Mouse (Mus musculus) neural tube, embryonic 12.5 days (tissue): ENCODE measurements around the gene Ppargc1a. TPM values are rescaled to one million over a fixed set of nuclear protein-coding genes. Genes with fewer than 3 reads are reported as not detected.

ENCODE experiments used
- ATAC-seq: fragments of 200-750 bp; cut with Nextera tagmentation; 2 replicates; pipeline ENCODE4 v1.8.0; 2017; ENCODE audit warnings: low read depth, mild to moderate bottlenecking, moderate TSS enrichment, moderate library complexity; ENCODE audit not compliant: low FRiP score
- H3K27ac ChIP-seq: fragments of 300-500 bp; sonication (generic); 2 replicates; pipeline ENCODE4 v1.5.1; 2016
- H3K27me3 ChIP-seq: fragments of 300-500 bp; sonication (generic); replicated peaks from 2 replicates; pipeline ENCODE4 v1.6.1; 2016; ENCODE audit warnings: mild to moderate bottlenecking
- H3K36me3 ChIP-seq: fragments of 300-500 bp; sonication (generic); 2 replicates; pipeline ENCODE4 v1.6.1; 2016; ENCODE audit warnings: mild to moderate bottlenecking
- H3K4me1 ChIP-seq: fragments of 300-500 bp; sonication (generic); 2 replicates; pipeline ENCODE4 v1.6.1; 2016
- H3K4me2 ChIP-seq: fragments of 300-500 bp; sonication (generic); replicated peaks from 2 replicates; pipeline ENCODE4 v1.6.1; 2016; ENCODE audit warnings: mild to moderate bottlenecking
- H3K4me3 ChIP-seq: fragments of 300-500 bp; sonication (generic); 2 replicates; pipeline ENCODE4 v1.5.1; 2016
- H3K9ac ChIP-seq: fragments of 300-500 bp; sonication (generic); 2 replicates; pipeline ENCODE4 v1.6.1; 2016; ENCODE audit warnings: mild to moderate bottlenecking
- H3K9me3 ChIP-seq: fragments of 300-500 bp; sonication (generic); 2 replicates; pipeline ENCODE4 v1.6.1; 2016; ENCODE audit warnings: mild to moderate bottlenecking
- WGBS: fragments of 180-500 bp; shearing (Covaris S2); methylation state at CpG from one replicate; pipeline ENCODE4 v1.1.7; 2016; 5-methylcytosine and 5-hydroxymethylcytosine counted together
- polyA plus RNA-seq: library from polyadenylated mRNA; unstranded; fragments of >200 nt; fragmentation: Nextera tagmentation; extraction: Ambion mirVana; gene quantifications from 2 replicates; pipeline ENCODE4 v1.2.1, GENCODE M21; 2016

Gene Ppargc1a
- polyA plus RNA-seq, 1 experiment from 2014 or later, result 4.2 TPM

GRCm38 (mm10) chr5:51433905-51434304 lies 133.6 kb downstream of the Ppargc1a start:
- H3K4me3 ChIP-seq, result no peak overlapping the region
- no peak overlapping the region for H3K27ac ChIP-seq
- ATAC-seq, result no peak
- no peaks in the 10 kb centered on the region for H3K9me3 ChIP-seq
- no peaks in the 10 kb centered on the region for H3K27me3 ChIP-seq
- no peaks in the 10 kb centered on the region for H3K4me1 ChIP-seq
- WGBS, result 90% methylated on average over 5 of the region's 5 CpGs
- H3K4me2 ChIP-seq, result no peak overlapping the region
- H3K9ac ChIP-seq, result no peak overlapping the region
- H3K36me3 ChIP-seq, result no peaks in the 10 kb centered on the region

- no peaks in the 10 kb centered on the region for H3K36me3 ChIP-seq
- H3K27me3 ChIP-seq, result no peaks in the 10 kb centered on the region
- no peaks in the 10 kb centered on the region for H3K9me3 ChIP-seq
- H3K4me3 ChIP-seq, result no peak overlapping the region
- H3K4me1 ChIP-seq, result no peaks in the 10 kb centered on the region
- H3K9ac ChIP-seq, result no peak overlapping the region
- WGBS, result 89% methylated on average over 2 of the region's 2 CpGs
- no peak overlapping the region for H3K4me2 ChIP-seq
- no peak for ATAC-seq
- no peak overlapping the region for H3K27ac ChIP-seq
Measured at GRCm38 (mm10) chr5:51432532-51432931, 135.0 kb downstream of the Ppargc1a start.

GRCm38 (mm10) chr5:51432031-51432430 lies 135.5 kb downstream of the Ppargc1a start:
- H3K4me3 ChIP-seq, result no peak overlapping the region
- no peak overlapping the region for H3K9ac ChIP-seq
- no peaks in the 10 kb centered on the region for H3K4me1 ChIP-seq
- ATAC-seq, result no peak
- H3K9me3 ChIP-seq, result no peaks in the 10 kb centered on the region
- H3K27me3 ChIP-seq, result no peaks in the 10 kb centered on the region
- no peak overlapping the region for H3K27ac ChIP-seq
- 69% methylated on average over 4 of the region's 4 CpGs for WGBS
- no peaks in the 10 kb centered on the region for H3K36me3 ChIP-seq
- H3K4me2 ChIP-seq, result no peak overlapping the region

GRCm38 (mm10) chr5:51426406-51426805 lies 141.1 kb downstream of the Ppargc1a start:
- no peak for ATAC-seq
- Histone ChIP-seq H3K27me3 (no peaks in the 10 kb centered on the region), H3K4me2 (no peak overlapping the region), H3K27ac (no peak overlapping the region), H3K9ac (no peak overlapping the region), H3K36me3 (no peaks in the 10 kb centered on the region), H3K4me1 (no peaks in the 10 kb centered on the region), H3K9me3 (no peaks in the 10 kb centered on the region), H3K4me3 (no peak overlapping the region)

- no peaks in the 10 kb centered on the region for H3K9me3 ChIP-seq
- no peak overlapping the region for H3K9ac ChIP-seq
- no peak overlapping the region for H3K4me3 ChIP-seq
- no peak for ATAC-seq
- WGBS, result 85% methylated on average over 7 of the region's 7 CpGs
- no peaks in the 10 kb centered on the region for H3K36me3 ChIP-seq
- H3K27me3 ChIP-seq, result no peaks in the 10 kb centered on the region
- H3K4me1 ChIP-seq, result peaks cover 4% of the 10 kb centered on the region; the same call in 1 of the 2 replicates
- H3K4me2 ChIP-seq, result no peak overlapping the region
- H3K27ac ChIP-seq, result no peak overlapping the region
Measured at GRCm38 (mm10) chr5:51416377-51416776, 151.1 kb downstream of the Ppargc1a start.

GRCm38 (mm10) chr5:51415456-51415855 lies 152.1 kb downstream of the Ppargc1a start:
- Histone ChIP-seq H3K27ac (no peak overlapping the region), H3K4me1 (peaks cover 4% of the 10 kb centered on the region; the same call in 1 of the 2 replicates), H3K4me2 (no peak overlapping the region), H3K9ac (no peak overlapping the region), H3K9me3 (no peaks in the 10 kb centered on the region), H3K36me3 (no peaks in the 10 kb centered on the region), H3K27me3 (no peaks in the 10 kb centered on the region), H3K4me3 (no peak overlapping the region)
- no peak for ATAC-seq
- 88% methylated on average over 2 of the region's 2 CpGs for WGBS

GRCm38 (mm10) chr5:51412303-51413117 lies 155.0 kb downstream of the Ppargc1a start:
- WGBS, result 21% methylated on average over 12 of the region's 12 CpGs
- no peak overlapping the region for H3K27ac ChIP-seq
- no peak overlapping the region for H3K9ac ChIP-seq

GRCm38 (mm10) chr5:51410006-51410405 lies 157.5 kb downstream of the Ppargc1a start:
- WGBS, result 92% methylated on average over 1 of the region's 1 CpGs
- Histone ChIP-seq H3K27ac (no peak overlapping the region), H3K9ac (no peak overlapping the region), H3K36me3 (no peaks in the 10 kb centered on the region), H3K4me1 (peaks cover 4% of the 10 kb centered on the region; the same call in 1 of the 2 replicates), H3K27me3 (no peaks in the 10 kb centered on the region), H3K4me2 (no peak overlapping the region), H3K9me3 (no peaks in the 10 kb centered on the region), H3K4me3 (no peak overlapping the region)
- ATAC-seq, result no peak

More at GRCm38 (mm10) chr5:51412303-51413117, 155.0 kb downstream of the Ppargc1a start:
- Histone ChIP-seq H3K9me3 (no peaks in the 10 kb centered on the region), H3K27me3 (no peaks in the 10 kb centered on the region), H3K4me3 (no peak overlapping the region), H3K4me1 (peaks cover 4% of the 10 kb centered on the region; the same call in 1 of the 2 replicates), H3K36me3 (no peaks in the 10 kb centered on the region), H3K4me2 (peak overlapping the region; percentile 36)
- peak; percentile 87 for ATAC-seq

GRCm38 (mm10) chr5:51406406-51406805 lies 161.1 kb downstream of the Ppargc1a start:
- Histone ChIP-seq H3K4me2 (no peak overlapping the region), H3K9me3 (no peaks in the 10 kb centered on the region), H3K9ac (no peak overlapping the region), H3K4me1 (no peaks in the 10 kb centered on the region), H3K27me3 (no peaks in the 10 kb centered on the region), H3K4me3 (no peak overlapping the region), H3K27ac (no peak overlapping the region), H3K36me3 (no peaks in the 10 kb centered on the region)
- no peak for ATAC-seq
- 73% methylated on average over 3 of the region's 3 CpGs for WGBS
